Mouse (Mus musculus) intestine, embryonic 15.5 days (tissue): ENCODE results near the gene Olfr450. TPM values are rescaled to one million over a fixed set of nuclear protein-coding genes. Genes with fewer than 3 reads are reported as not detected.

Experiments used
- ATAC-seq: fragments of 200-750 bp; cut with Nextera tagmentation; 2 replicates; pipeline ENCODE4 v1.8.0; 2017; ENCODE audit warnings: moderate TSS enrichment, moderate library complexity
- H3K27ac ChIP-seq: fragments of 300-500 bp; sonication (generic); 2 replicates; pipeline ENCODE4 v1.5.1; 2015; ENCODE audit warnings: mild to moderate bottlenecking, inconsistent platforms
- H3K27me3 ChIP-seq: fragments of 300-500 bp; sonication (generic); replicated peaks from 2 replicates; pipeline ENCODE4 v1.6.1; 2015; ENCODE audit warnings: inconsistent platforms
- H3K36me3 ChIP-seq: fragments of 300-500 bp; sonication (generic); 2 replicates; pipeline ENCODE4 v1.6.1; 2015; ENCODE audit warnings: inconsistent platforms
- H3K4me1 ChIP-seq: fragments of 300-500 bp; sonication (generic); replicated peaks from 2 replicates; pipeline ENCODE4 v1.6.1; 2015; ENCODE audit warnings: inconsistent platforms
- H3K4me2 ChIP-seq: fragments of 300-500 bp; sonication (generic); replicated peaks from 2 replicates; pipeline ENCODE4 v1.6.1; 2015; ENCODE audit warnings: mild to moderate bottlenecking, inconsistent platforms
- H3K4me3 ChIP-seq: fragments of 300-500 bp; sonication (generic); replicated peaks from 2 replicates; pipeline ENCODE4 v1.5.1; 2015; ENCODE audit warnings: inconsistent platforms
- H3K9ac ChIP-seq: fragments of 300-500 bp; sonication (generic); 2 replicates; pipeline ENCODE4 v1.6.1; 2015; ENCODE audit warnings: inconsistent platforms
- H3K9me3 ChIP-seq: fragments of 300-500 bp; sonication (generic); 2 replicates; pipeline ENCODE4 v1.6.1; 2016; ENCODE audit warnings: inconsistent platforms
- WGBS: fragments of 180-500 bp; shearing (Covaris S2); methylation state at CpG from one replicate; pipeline ENCODE4 v1.1.7; 2015; 5-methylcytosine and 5-hydroxymethylcytosine counted together
- polyA plus RNA-seq: library from polyadenylated mRNA; unstranded; fragments of >200 nt; fragmentation: Nextera tagmentation; extraction: Ambion mirVana; gene quantifications from 2 replicates; pipeline ENCODE4 v1.2.1, GENCODE M21; 2015

Olfr450 gene
- not detected in 2 replicates for polyA plus RNA-seq

DNA sequence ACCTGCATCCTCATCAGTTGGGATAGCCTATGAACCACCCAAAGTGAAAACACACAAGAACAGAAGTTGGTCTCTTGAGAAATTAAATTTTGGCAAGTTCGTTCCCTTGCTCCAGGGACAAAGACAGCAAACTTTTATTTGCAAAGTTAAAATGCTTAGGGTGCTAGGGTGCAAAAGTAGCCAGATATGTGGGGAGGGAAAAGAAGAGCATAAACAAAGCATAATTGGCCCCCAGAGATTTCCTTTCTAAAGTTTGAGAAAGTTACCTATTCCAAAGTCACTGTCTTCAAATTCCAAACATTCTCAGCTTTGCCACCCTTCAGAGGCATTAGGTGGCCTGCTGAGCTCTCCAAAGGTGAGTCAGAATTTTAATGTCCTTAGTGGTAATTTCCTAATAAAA, at the start of gene Olfr450:
Gene Olfr450, plus strand, starts transcription at position 301 of the 400 bp plus-strand sequence.
- WGBS: 91% methylated on average over 1 of the region's 1 CpGs
- no peak within 1 kb of the TSS for H3K4me2 ChIP-seq
- ATAC-seq: no peak
- H3K4me1 ChIP-seq: no peaks in the 10 kb centered on the region
- H3K27me3 ChIP-seq: no peaks in the 10 kb centered on the region
- no peaks in the 10 kb centered on the region for H3K36me3 ChIP-seq
- H3K4me3 ChIP-seq: no peak within 1 kb of the TSS
- H3K9ac ChIP-seq: no peak within 1 kb of the TSS
- no peak within 1 kb of the TSS for H3K27ac ChIP-seq
- H3K9me3 ChIP-seq: no peaks in the 10 kb centered on the region

DNA sequence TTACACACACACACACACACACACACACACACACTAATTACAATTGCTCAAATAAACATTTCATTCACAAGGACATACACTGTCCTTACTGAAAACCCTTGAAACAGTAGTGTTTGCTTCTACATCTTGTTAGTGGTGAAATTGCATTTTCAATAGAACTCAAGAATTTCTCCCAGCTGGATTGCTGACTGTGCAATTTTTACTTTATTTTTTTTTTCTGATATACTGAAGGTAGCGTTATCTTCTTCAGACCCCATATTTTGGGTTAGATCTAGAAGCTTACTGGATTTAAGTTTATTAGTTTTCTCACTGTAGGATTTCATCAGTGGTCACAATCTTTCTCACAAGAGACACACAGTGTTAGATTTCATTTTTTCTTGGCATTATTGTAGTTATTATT, 34.7 kb upstream of the Olfr450 start:
- no peaks in the 10 kb centered on the region for H3K4me1 ChIP-seq
- no peak for ATAC-seq
- H3K36me3 ChIP-seq: no peaks in the 10 kb centered on the region
- no peaks in the 10 kb centered on the region for H3K27me3 ChIP-seq
- no peak overlapping the region for H3K4me3 ChIP-seq
- H3K4me2 ChIP-seq: no peak overlapping the region
- no peaks in the 10 kb centered on the region for H3K9me3 ChIP-seq
- WGBS: 85% methylated on average over 1 of the region's 1 CpGs
- H3K9ac ChIP-seq: no peak overlapping the region
- no peak overlapping the region for H3K27ac ChIP-seq

GRCm38 (mm10) chr6:42784793-42785192, 26.9 kb upstream of the Olfr450 start, which contains the start of gene Olfr452:
Gene Olfr452, plus strand, starts transcription at chr6:42785093.
- Histone ChIP-seq H3K4me2 (no peak within 1 kb of the TSS), H3K9me3 (no peaks in the 10 kb centered on the region), H3K27ac (no peak within 1 kb of the TSS), H3K4me1 (no peaks in the 10 kb centered on the region), H3K27me3 (no peaks in the 10 kb centered on the region), H3K36me3 (no peaks in the 10 kb centered on the region), H3K4me3 (no peak within 1 kb of the TSS), H3K9ac (no peak within 1 kb of the TSS)
- ATAC-seq: no peak

DNA sequence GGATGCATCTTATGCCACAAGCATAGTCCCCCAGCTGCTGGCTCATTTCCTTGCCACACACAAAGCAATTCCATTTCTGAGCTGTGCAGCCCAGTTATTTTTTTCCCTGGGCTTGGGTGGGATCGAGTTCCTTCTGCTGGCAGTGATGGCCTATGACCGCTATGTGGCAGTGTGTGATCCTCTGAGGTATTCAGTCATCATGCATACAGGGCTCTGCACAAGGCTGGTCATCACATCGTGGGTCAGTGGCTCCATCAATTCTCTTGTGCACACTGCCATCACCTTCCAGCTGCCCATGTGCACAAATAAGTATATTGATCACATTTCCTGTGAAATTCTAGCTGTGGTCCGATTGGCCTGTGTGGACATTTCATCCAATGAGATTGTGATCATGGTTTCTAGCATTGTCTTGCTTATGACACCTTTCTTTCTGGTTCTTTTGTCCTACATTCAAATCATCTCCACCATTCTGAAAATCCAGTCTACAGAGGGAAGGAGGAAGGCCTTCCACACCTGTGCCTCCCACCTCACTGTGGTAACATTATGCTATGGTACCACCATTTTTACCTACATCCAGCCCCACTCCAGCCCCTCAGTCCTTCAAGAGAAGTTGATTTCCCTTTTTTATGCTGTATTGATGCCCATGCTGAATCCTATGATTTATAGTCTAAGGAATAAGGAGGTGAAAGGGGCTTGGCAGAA, 21.3 kb upstream of the Olfr450 start:
- Histone ChIP-seq H3K4me1 (no peaks in the 10 kb centered on the region), H3K4me2 (no peak overlapping the region), H3K27ac (no peak overlapping the region), H3K9ac (no peak overlapping the region), H3K36me3 (no peaks in the 10 kb centered on the region), H3K27me3 (no peaks in the 10 kb centered on the region), H3K9me3 (no peaks in the 10 kb centered on the region), H3K4me3 (no peak overlapping the region)
- no peak for ATAC-seq
- WGBS: 43% methylated on average over 4 of the region's 4 CpGs

- H3K9me3 ChIP-seq: no peaks in the 10 kb centered on the region
- no peak overlapping the region for H3K27ac ChIP-seq
- H3K9ac ChIP-seq: no peak overlapping the region
- H3K27me3 ChIP-seq: no peaks in the 10 kb centered on the region
- no peak for ATAC-seq
- H3K36me3 ChIP-seq: no peaks in the 10 kb centered on the region
- 82% methylated on average over 9 of the region's 9 CpGs for WGBS
- no peaks in the 10 kb centered on the region for H3K4me1 ChIP-seq
- no peak overlapping the region for H3K4me2 ChIP-seq
- H3K4me3 ChIP-seq: no peak overlapping the region
These were observed 20.7 kb upstream of the Olfr450 start for GRCm38 (mm10) chr6:42790949-42791556.

DNA sequence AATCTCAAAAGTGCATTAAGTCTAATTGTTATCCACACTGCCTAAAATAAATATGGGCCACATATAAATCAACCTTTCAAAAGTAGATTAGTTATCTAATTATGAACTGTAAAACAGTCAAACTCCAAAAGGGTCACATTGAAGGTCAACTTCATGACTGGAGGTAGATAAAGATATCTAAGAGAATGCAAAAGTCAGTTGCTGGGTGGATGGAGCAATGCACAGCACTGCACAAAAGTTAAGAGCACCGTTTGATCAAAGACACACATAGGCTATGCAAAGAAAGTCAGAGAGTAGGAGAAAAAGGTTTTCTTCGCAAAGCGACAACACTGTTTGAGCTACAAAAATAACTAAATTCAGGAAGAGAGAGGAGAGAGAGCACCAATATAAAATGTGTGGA, 16.8 kb upstream of the Olfr450 start:
- Histone ChIP-seq H3K36me3 (no peaks in the 10 kb centered on the region), H3K4me1 (no peaks in the 10 kb centered on the region), H3K9ac (no peak overlapping the region), H3K27ac (no peak overlapping the region), H3K4me3 (no peak overlapping the region), H3K4me2 (no peak overlapping the region), H3K27me3 (no peaks in the 10 kb centered on the region), H3K9me3 (no peaks in the 10 kb centered on the region)
- no peak for ATAC-seq
- 68% methylated on average over 3 of the region's 3 CpGs for WGBS

- H3K4me3 ChIP-seq: no peak within 1 kb of the TSS
- ATAC-seq: no peak
- H3K27me3 ChIP-seq: no peaks in the 10 kb centered on the region
- no peaks in the 10 kb centered on the region for H3K9me3 ChIP-seq
- H3K9ac ChIP-seq: no peak within 1 kb of the TSS
- no peak within 1 kb of the TSS for H3K4me2 ChIP-seq
- H3K27ac ChIP-seq: no peak within 1 kb of the TSS
- H3K36me3 ChIP-seq: no peaks in the 10 kb centered on the region
- H3K4me1 ChIP-seq: no peaks in the 10 kb centered on the region
These were observed 22.3 kb downstream of the Olfr450 start, which contains the start of gene Olfr449 for GRCm38 (mm10) chr6:42834084-42834483. Gene Olfr449, plus strand, starts transcription at chr6:42834384.

DNA sequence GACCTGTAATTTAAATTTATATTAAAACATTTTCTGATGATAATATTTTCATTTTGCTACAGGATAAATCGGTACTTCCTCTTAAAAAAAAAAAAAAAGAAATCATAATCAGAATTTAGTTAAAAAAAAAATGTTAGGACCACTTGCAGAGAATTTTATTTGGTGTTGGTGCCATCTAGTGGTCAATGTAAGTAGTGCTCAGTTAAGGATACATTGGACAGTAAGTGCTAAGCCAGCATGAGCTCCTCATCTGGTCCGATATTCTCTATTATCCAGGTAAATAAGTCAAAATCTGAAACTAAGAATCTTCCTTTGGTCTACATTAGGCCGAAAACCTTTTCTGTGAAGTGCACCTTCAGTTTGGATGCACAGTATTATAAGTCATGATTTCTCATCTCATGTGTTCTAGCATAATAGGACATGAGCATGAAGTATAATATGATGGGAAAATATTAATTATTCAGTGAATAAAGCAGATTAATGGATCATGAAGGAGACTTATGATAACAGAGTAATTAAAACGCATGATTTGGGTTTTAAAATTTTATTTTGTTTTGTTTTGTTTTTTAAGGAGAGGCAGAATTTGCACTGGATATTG, 48.6 kb downstream of the Olfr450 start:
- Histone ChIP-seq H3K4me2 (no peak overlapping the region), H3K27ac (no peak overlapping the region), H3K4me1 (no peaks in the 10 kb centered on the region), H3K9me3 (no peaks in the 10 kb centered on the region), H3K4me3 (no peak overlapping the region), H3K27me3 (no peaks in the 10 kb centered on the region), H3K36me3 (no peaks in the 10 kb centered on the region), H3K9ac (no peak overlapping the region)
- ATAC-seq: no peak
- WGBS: 11% methylated on average over 4 of the region's 4 CpGs

Other genes starting within 250 kb of the Olfr450 start
- gene Tcaf3, start 214.2 kb upstream of the Olfr450 start, polyA plus RNA-seq: not detected in 2 replicates
- gene Tcaf2, start 166.7 kb upstream of the Olfr450 start, polyA plus RNA-seq: 6.0 and 6.4 TPM in 2 replicates
- 55.7 and 57.7 TPM in 2 replicates for gene Tcaf1, start 101.9 kb upstream of the Olfr450 start, polyA plus RNA-seq
- not detected in 2 replicates for gene Olfr453, start 72.6 kb upstream of the Olfr450 start, polyA plus RNA-seq
- not detected in 2 replicates for gene Olfr38, start 55.5 kb upstream of the Olfr450 start, polyA plus RNA-seq
- not detected in 2 replicates for gene Olfr452, start 26.8 kb upstream of the Olfr450 start, polyA plus RNA-seq
- gene Olfr449, start 22.4 kb downstream of the Olfr450 start, polyA plus RNA-seq: not detected in 2 replicates
- gene Olfr448, start 78.5 kb downstream of the Olfr450 start, polyA plus RNA-seq: not detected in 2 replicates
- gene Olfr447, start 96.9 kb downstream of the Olfr450 start, polyA plus RNA-seq: not detected in 2 replicates
- not detected in 2 replicates for gene Olfr446, start 109.4 kb downstream of the Olfr450 start, polyA plus RNA-seq
- not detected in 2 replicates for gene Olfr444, start 137.1 kb downstream of the Olfr450 start, polyA plus RNA-seq